Mouse (Mus musculus) liver, embryonic 15.5 days (tissue): Measurements from ENCODE around the gene Spire2. TPM values are rescaled to one million over a fixed set of nuclear protein-coding genes. Genes with fewer than 3 reads are reported as not detected.

Experiments
- ATAC-seq: fragments of 200-750 bp; cut with Nextera tagmentation; 2 replicates; pipeline ENCODE4 v1.8.0; 2017; ENCODE audit warnings: moderate number of reproducible peaks, mild to moderate bottlenecking, moderate library complexity; ENCODE audit not compliant: insufficient read depth
- H3K27ac ChIP-seq: fragments of 300-500 bp; sonication (generic); replicated peaks from 2 replicates; pipeline ENCODE4 v1.5.1; 2015; ENCODE audit warnings: mild to moderate bottlenecking, inconsistent platforms
- H3K27me3 ChIP-seq: fragments of 300-500 bp; sonication (generic); 2 replicates; pipeline ENCODE4 v1.6.1; 2015; ENCODE audit warnings: mild to moderate bottlenecking, inconsistent platforms
- H3K36me3 ChIP-seq: fragments of 300-500 bp; sonication (generic); replicated peaks from 2 replicates; pipeline ENCODE4 v1.6.1; 2015; ENCODE audit warnings: moderate library complexity, mild to moderate bottlenecking, inconsistent platforms
- H3K4me1 ChIP-seq: fragments of 300-500 bp; sonication (generic); replicated peaks from 2 replicates; pipeline ENCODE4 v1.6.1; 2015; ENCODE audit warnings: inconsistent platforms
- H3K4me2 ChIP-seq: fragments of 300-500 bp; sonication (generic); 2 replicates; pipeline ENCODE4 v1.6.1; 2015; ENCODE audit warnings: moderate library complexity, mild to moderate bottlenecking, inconsistent platforms
- H3K4me3 ChIP-seq: fragments of 300-500 bp; sonication (generic); replicated peaks from 2 replicates; pipeline ENCODE4 v1.5.1; 2015; ENCODE audit warnings: mild to moderate bottlenecking, inconsistent platforms
- H3K9ac ChIP-seq: fragments of 300-500 bp; sonication (generic); 2 replicates; pipeline ENCODE4 v1.6.1; 2015; ENCODE audit warnings: moderate library complexity, mild to moderate bottlenecking, inconsistent platforms
- H3K9me3 ChIP-seq: fragments of 300-500 bp; sonication (generic); replicated peaks from 2 replicates; pipeline ENCODE4 v1.6.1; 2016; ENCODE audit warnings: inconsistent platforms
- WGBS: fragments of 180-500 bp; shearing (Covaris S2); methylation state at CpG from one replicate; pipeline ENCODE4 v1.1.7; 2015; ENCODE audit warnings: mixed read lengths; ENCODE audit not compliant: insufficient replicate concordance; 5-methylcytosine and 5-hydroxymethylcytosine counted together
- polyA plus RNA-seq: library from polyadenylated mRNA; unstranded; fragments of >200 nt; fragmentation: Nextera tagmentation; extraction: Ambion mirVana; gene quantifications from 2 replicates; pipeline ENCODE4 v1.2.1, GENCODE M21; 2015

Spire2 gene
- polyA plus RNA-seq, 1 experiment from 2014 or later = 3.4 TPM

GRCm38 (mm10) chr8:123348237-123348843 lies 15.8 kb downstream of the Spire2 start:
- peak; percentile 26; the same call in 1 of the 2 replicates for ATAC-seq
- H3K27me3 ChIP-seq = no peaks in the 10 kb centered on the region; the same call in 1 of the 2 replicates
- 56% methylated on average over 9 of the region's 9 CpGs for WGBS
- peaks cover 29% of the 10 kb centered on the region for H3K4me1 ChIP-seq
- H3K9ac ChIP-seq = no peak overlapping the region
- H3K36me3 ChIP-seq = no peaks in the 10 kb centered on the region
- H3K4me3 ChIP-seq = no peak overlapping the region
- no peaks in the 10 kb centered on the region for H3K9me3 ChIP-seq
- no peak overlapping the region for H3K4me2 ChIP-seq
- H3K27ac ChIP-seq = no peak overlapping the region

- H3K9me3 ChIP-seq = no peaks in the 10 kb centered on the region
- peaks cover 3% of the 10 kb centered on the region for H3K27me3 ChIP-seq
- H3K36me3 ChIP-seq = no peaks in the 10 kb centered on the region
- no peak overlapping the region for H3K9ac ChIP-seq
- no peak overlapping the region for H3K27ac ChIP-seq
- no peak for ATAC-seq
- no peak overlapping the region for H3K4me3 ChIP-seq
- WGBS = 73% methylated on average over 4 of the region's 4 CpGs
- H3K4me2 ChIP-seq = no peak overlapping the region
- peaks cover 22% of the 10 kb centered on the region for H3K4me1 ChIP-seq
These were observed 16.6 kb downstream of the Spire2 start for GRCm38 (mm10) chr8:123349073-123349472.

GRCm38 (mm10) chr8:123352118-123352517 lies 19.6 kb downstream of the Spire2 start:
- Histone ChIP-seq H3K9ac (no peak overlapping the region), H3K4me3 (no peak overlapping the region), H3K27ac (no peak overlapping the region), H3K36me3 (no peaks in the 10 kb centered on the region), H3K4me2 (no peak overlapping the region), H3K9me3 (no peaks in the 10 kb centered on the region), H3K4me1 (peaks cover 21% of the 10 kb centered on the region), H3K27me3 (peaks cover 7% of the 10 kb centered on the region)
- ATAC-seq = no peak
- WGBS = 65% methylated on average over 12 of the region's 12 CpGs

- H3K27ac ChIP-seq = no peak overlapping the region
These were observed 20.3 kb downstream of the Spire2 start for GRCm38 (mm10) chr8:123352786-123353185.

GRCm38 (mm10) chr8:123353216-123353615 lies 20.7 kb downstream of the Spire2 start:
- no peak for ATAC-seq
- H3K4me1 ChIP-seq = peaks cover 10% of the 10 kb centered on the region
- H3K4me2 ChIP-seq = no peak overlapping the region
- H3K27ac ChIP-seq = no peak overlapping the region
- no peaks in the 10 kb centered on the region for H3K36me3 ChIP-seq
- WGBS = 37% methylated on average over 11 of the region's 11 CpGs
- H3K9me3 ChIP-seq = no peaks in the 10 kb centered on the region
- no peak overlapping the region for H3K9ac ChIP-seq
- H3K27me3 ChIP-seq = peaks cover 7% of the 10 kb centered on the region
- no peak overlapping the region for H3K4me3 ChIP-seq

More at GRCm38 (mm10) chr8:123352786-123353185, 20.3 kb downstream of the Spire2 start:
- no peak for ATAC-seq
- Histone ChIP-seq H3K27me3 (peaks cover 7% of the 10 kb centered on the region), H3K9ac (no peak overlapping the region), H3K4me2 (no peak overlapping the region), H3K4me1 (peaks cover 14% of the 10 kb centered on the region), H3K9me3 (no peaks in the 10 kb centered on the region), H3K4me3 (no peak overlapping the region), H3K36me3 (no peaks in the 10 kb centered on the region)
- WGBS = 51% methylated on average over 13 of the region's 13 CpGs

- Histone ChIP-seq H3K36me3 (no peaks in the 10 kb centered on the region), H3K9ac (no peak overlapping the region), H3K4me3 (no peak overlapping the region), H3K4me2 (no peak overlapping the region), H3K27ac (no peak overlapping the region), H3K27me3 (no peaks in the 10 kb centered on the region), H3K4me1 (no peaks in the 10 kb centered on the region), H3K9me3 (no peaks in the 10 kb centered on the region)
- no peak for ATAC-seq
- WGBS = 47% methylated on average over 12 of the region's 12 CpGs
These were observed 28.7 kb downstream of the Spire2 start for GRCm38 (mm10) chr8:123361082-123361739.

GRCm38 (mm10) chr8:123373403-123374238 lies 41.1 kb downstream of the Spire2 start, which contains the start of gene Tcf25:
Gene Tcf25, plus strand, starts transcription at chr8:123373753.
- no peaks in the 10 kb centered on the region for H3K9me3 ChIP-seq
- peak within 1 kb of the TSS; percentile 96 for H3K4me2 ChIP-seq
- H3K36me3 ChIP-seq = 0 out of 2 replicates have a peak, but pooled peaks cover 11% of the 10 kb centered on the region
- no peaks in the 10 kb centered on the region for H3K27me3 ChIP-seq
- peak within 1 kb of the TSS; percentile 87 for H3K4me3 ChIP-seq
- peak within 1 kb of the TSS; percentile 71 for H3K9ac ChIP-seq
- H3K4me1 ChIP-seq = peaks cover 32% of the 10 kb centered on the region
- ATAC-seq = peak; percentile 85
- H3K27ac ChIP-seq = peak within 1 kb of the TSS; percentile 91
- under 1% methylated on average over 75 of the region's 75 CpGs for WGBS

- Histone ChIP-seq H3K36me3 (0 out of 2 replicates have a peak, but pooled peaks cover 11% of the 10 kb centered on the region), H3K27me3 (no peaks in the 10 kb centered on the region), H3K27ac (peak overlapping the region; percentile 91), H3K4me2 (peak overlapping the region; percentile 96), H3K9ac (peak overlapping the region; percentile 71), H3K9me3 (no peaks in the 10 kb centered on the region), H3K4me3 (peak overlapping the region; percentile 87), H3K4me1 (peaks cover 32% of the 10 kb centered on the region)
- WGBS = under 1% methylated on average over 20 of the region's 20 CpGs
- peak; percentile 71 for ATAC-seq
These were observed 41.7 kb downstream of the Spire2 start for GRCm38 (mm10) chr8:123374239-123374578.

GRCm38 (mm10) chr8:123375701-123376100 lies 43.2 kb downstream of the Spire2 start:
- Histone ChIP-seq H3K4me3 (no peak overlapping the region), H3K9me3 (no peaks in the 10 kb centered on the region), H3K36me3 (0 out of 2 replicates have a peak, but pooled peaks cover 11% of the 10 kb centered on the region), H3K4me1 (peaks cover 32% of the 10 kb centered on the region), H3K27me3 (no peaks in the 10 kb centered on the region), H3K27ac (no peak overlapping the region), H3K4me2 (no peak overlapping the region), H3K9ac (no peak overlapping the region)
- 82% methylated on average over 10 of the region's 10 CpGs for WGBS
- ATAC-seq = no peak

- Histone ChIP-seq H3K4me3 (no peak overlapping the region), H3K27me3 (no peaks in the 10 kb centered on the region), H3K9me3 (no peaks in the 10 kb centered on the region), H3K27ac (no peak overlapping the region), H3K4me2 (no peak overlapping the region), H3K9ac (no peak overlapping the region), H3K4me1 (peaks cover 32% of the 10 kb centered on the region), H3K36me3 (peaks cover 12% of the 10 kb centered on the region; the same call in 1 of the 2 replicates)
- WGBS = 60% methylated on average over 8 of the region's 8 CpGs
- ATAC-seq = no peak
These were observed 43.6 kb downstream of the Spire2 start for GRCm38 (mm10) chr8:123376106-123376505.

GRCm38 (mm10) chr8:123381711-123382110 lies 49.2 kb downstream of the Spire2 start:
- no peaks in the 10 kb centered on the region for H3K9me3 ChIP-seq
- H3K4me1 ChIP-seq = no peaks in the 10 kb centered on the region
- 86% methylated on average over 4 of the region's 4 CpGs for WGBS
- H3K4me3 ChIP-seq = no peak overlapping the region
- no peak overlapping the region for H3K4me2 ChIP-seq
- H3K36me3 ChIP-seq = peaks cover 62% of the 10 kb centered on the region
- H3K27ac ChIP-seq = no peak overlapping the region
- no peak overlapping the region for H3K9ac ChIP-seq
- no peaks in the 10 kb centered on the region for H3K27me3 ChIP-seq
- ATAC-seq = no peak
